ENCODE assay signal across 10 mouse cellular contexts in the genomic region with DNA sequence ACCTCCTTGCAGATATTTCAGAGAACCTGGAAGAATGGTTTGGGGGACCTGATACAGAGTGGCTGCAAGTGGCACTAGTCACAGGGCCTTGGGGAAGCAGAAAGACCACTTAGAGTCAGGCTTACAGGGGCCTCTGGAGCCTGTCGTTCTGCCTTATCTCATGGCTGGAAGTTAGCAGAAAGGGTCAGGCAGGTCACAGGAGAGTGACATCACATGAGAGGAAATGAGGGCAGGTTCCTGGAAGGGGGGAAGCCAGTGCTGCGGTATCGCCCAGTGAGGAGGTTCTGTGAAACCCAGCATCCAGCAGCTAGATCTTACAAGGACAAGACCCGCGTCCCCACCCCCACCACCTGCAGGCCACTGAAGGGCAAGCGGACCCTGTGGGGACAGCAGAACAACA. TPM values are rescaled to one million over a fixed set of nuclear protein-coding genes. Genes with fewer than 3 reads are reported as not detected.
DNase-seq lines count a peak whose midpoint lies in the region; ATAC-seq and TF ChIP-seq lines count a peak whose summit lies in the region.
"Had no signal": no experiment of that assay in that cellular context is flagged by ENCODE, and none has a peak within 500 bp of the region (broad histone marks: within the 10 kb centered on the region; RNA-seq: fewer than 3 reads in every experiment).

No protein-coding gene starts in this region.

- DNase-seq in heart, postnatal 4 days: no peak
- DNase-seq in 3134 (ENCODE audit: extremely low read depth, insufficient read length, low spot score) (peak; percentile 41), MN1 (ENCODE audit: low spot score) (no peak)
- no peak for DNase-seq in embryonic facial prominence, embryonic 10.5 days (ENCODE audit: low spot score)
- no peak for DNase-seq in cerebellum, adult 2 months
- DNase-seq in adrenal gland, postnatal 10 days: no peak

- H3K4me2 ChIP-seq in heart, embryonic 11.5 days: no peak overlapping the region
- H3K4me2 ChIP-seq in liver, embryonic 12.5 days: no peak overlapping the region

- 26% methylated on average over 6 of the region's 6 CpGs for WGBS in heart, embryonic 11.5 days (ENCODE audit: insufficient replicate concordance)
- 62% methylated on average over 6 of the region's 6 CpGs for WGBS in embryonic facial prominence, embryonic 10.5 days
- WGBS in liver, embryonic 12.5 days (ENCODE audit: insufficient replicate concordance): 47% methylated on average over 6 of the region's 6 CpGs
- WGBS in cerebellum, adult 2 months: 86% methylated on average over 6 of the region's 6 CpGs

- ATAC-seq in heart, embryonic 11.5 days (replicated peaks; ENCODE audit: insufficient number of reproducible peaks, low FRiP score, low TSS enrichment): 0 out of 2 replicates have a peak, but pooled peaks have one; percentile 37
- ATAC-seq in liver, embryonic 12.5 days: no peak

- H3K9me3 ChIP-seq in heart, embryonic 11.5 days (replicated peaks; ENCODE audit: control insufficient read depth, low read length): no peaks in the 10 kb centered on the region
- H3K9me3 ChIP-seq in embryonic facial prominence, embryonic 10.5 days: no peaks in the 10 kb centered on the region
- H3K9me3 ChIP-seq in liver, embryonic 12.5 days (replicated peaks): no peaks in the 10 kb centered on the region

- no peak for TF ChIP-seq POLR2A in cerebellum, adult 2 months (IDR thresholded peaks at IDR 0.05; ENCODE audit: borderline replicate concordance, insufficient read depth, low read length)

- peaks cover 23% of the 10 kb centered on the region for H3K4me1 ChIP-seq in heart, embryonic 11.5 days (ENCODE audit: control insufficient read depth, insufficient read depth, low read length)
- peaks cover 32% of the 10 kb centered on the region for H3K4me1 ChIP-seq in embryonic facial prominence, embryonic 10.5 days
- H3K4me1 ChIP-seq in liver, embryonic 12.5 days: peaks cover 44% of the 10 kb centered on the region
- peaks cover 5% of the 10 kb centered on the region; the same call in 1 of the 2 replicates for H3K4me1 ChIP-seq in cerebellum, adult 2 months (ENCODE audit: control insufficient read depth, insufficient read depth, low read length)

- no peaks in the 10 kb centered on the region for H3K36me3 ChIP-seq in heart, embryonic 11.5 days (ENCODE audit: control insufficient read depth, insufficient read depth, low read length)
- no peaks in the 10 kb centered on the region for H3K36me3 ChIP-seq in embryonic facial prominence, embryonic 10.5 days (replicated peaks)
- H3K36me3 ChIP-seq in liver, embryonic 12.5 days: no peaks in the 10 kb centered on the region

- no peak overlapping the region for H3K4me3 ChIP-seq in heart, embryonic 11.5 days (ENCODE audit: low read depth, low read length)
- no peak overlapping the region for H3K4me3 ChIP-seq in embryonic facial prominence, embryonic 10.5 days
- H3K4me3 ChIP-seq in liver, embryonic 12.5 days: no peak overlapping the region
- H3K4me3 ChIP-seq in cerebellum, adult 2 months (replicated peaks; ENCODE audit: insufficient read depth, low read depth, low read length): no peak overlapping the region

- H3K27ac ChIP-seq in heart, embryonic 11.5 days (ENCODE audit: low read depth, low read length): peak overlapping the region; percentile 83
- H3K27ac ChIP-seq in embryonic facial prominence, embryonic 10.5 days (replicated peaks): peak overlapping the region; percentile 86
- H3K27ac ChIP-seq in liver, embryonic 12.5 days: peak overlapping the region; percentile 75
- H3K27ac ChIP-seq in cerebellum, adult 2 months (ENCODE audit: insufficient read depth, low read length): no peak overlapping the region
- H3K27ac ChIP-seq: kidney, postnatal 0 days had no signal

- TF ChIP-seq CTCF in cerebellum, adult 2 months (IDR thresholded peaks at IDR 0.05; ENCODE audit: borderline replicate concordance, insufficient read depth, low read depth, low read length): no peak

- peak overlapping the region; percentile 22; the same call in 1 of the 2 replicates for H3K9ac ChIP-seq in heart, embryonic 11.5 days (ENCODE audit: low read depth, low read length)
- peak overlapping the region; percentile 12; the same call in 1 of the 2 replicates for H3K9ac ChIP-seq in liver, embryonic 12.5 days

- H3K27me3 ChIP-seq in heart, embryonic 11.5 days (ENCODE audit: control insufficient read depth, insufficient read depth, low read length): no peaks in the 10 kb centered on the region
- H3K27me3 ChIP-seq in embryonic facial prominence, embryonic 10.5 days (replicated peaks; ENCODE audit: low read depth, poor library complexity, severe bottlenecking): no peaks in the 10 kb centered on the region; the same call in 1 of the 2 replicates
- peaks cover 7% of the 10 kb centered on the region; the same call in 1 of the 2 replicates for H3K27me3 ChIP-seq in liver, embryonic 12.5 days (replicated peaks)
- no peaks in the 10 kb centered on the region for H3K27me3 ChIP-seq in cerebellum, adult 2 months (ENCODE audit: control insufficient read depth, insufficient read depth, low read length)

RNA-seq across cellular contexts. Expression of a gene that starts 19.3 kb away (rescaled TPM):
- polyA plus RNA-seq in heart, embryonic 11.5 days (2014; fragmentation: Nextera tagmentation; extraction: Ambion mirVana): 0.64 TPM in 1 of 2 replicates, not detected in the other
- total RNA-seq in heart, postnatal 4 days (2021): not detected
- polyA plus RNA-seq in embryonic facial prominence, embryonic 10.5 days (2016; fragmentation: Nextera tagmentation; extraction: Ambion mirVana): 0.24 and 0.37 TPM in 2 replicates
- polyA plus RNA-seq in liver, embryonic 12.5 days (2016; fragmentation: Nextera tagmentation; extraction: Ambion mirVana): 5.9 and 6.7 TPM in 2 replicates
- 0.06 and 0.08 TPM in 2 replicates for polyA plus RNA-seq in cerebellum, adult 2 months (2012; rRNA removed)
- total RNA-seq in adrenal gland, postnatal 10 days (2021): 10 to 100 TPM; 24.7 to 59.5 TPM
- polyA plus RNA-seq: neural tube, embryonic 11.5 days had no signal

RNA-seq across cellular contexts. Expression of a gene that starts 20.8 kb away (rescaled TPM):
- polyA plus RNA-seq in heart, embryonic 11.5 days (2014; fragmentation: Nextera tagmentation; extraction: Ambion mirVana): 16.8 and 21.3 TPM in 2 replicates
- 10 to 100 TPM; 72.0 to 74.8 TPM for total RNA-seq in heart, postnatal 4 days (2021)
- polyA plus RNA-seq in embryonic facial prominence, embryonic 10.5 days (2016; fragmentation: Nextera tagmentation; extraction: Ambion mirVana): 49.6 and 51.6 TPM in 2 replicates
- 7.6 and 8.8 TPM in 2 replicates for polyA plus RNA-seq in liver, embryonic 12.5 days (2016; fragmentation: Nextera tagmentation; extraction: Ambion mirVana)
- polyA plus RNA-seq in cerebellum, adult 2 months (2012; rRNA removed): 316 and 321 TPM in 2 replicates
- total RNA-seq in adrenal gland, postnatal 10 days (2021): 10 to 100 TPM; 85.2 to 94.8 TPM

RNA-seq across cellular contexts. Expression of a gene that starts 42.9 kb away (rescaled TPM):
- 1.1 and 1.6 TPM in 2 replicates for polyA plus RNA-seq in heart, embryonic 11.5 days (2014; fragmentation: Nextera tagmentation; extraction: Ambion mirVana)
- total RNA-seq in heart, postnatal 4 days (2021): 10 to 100 TPM; 21.9 to 24.9 TPM
- polyA plus RNA-seq in embryonic facial prominence, embryonic 10.5 days (2016; fragmentation: Nextera tagmentation; extraction: Ambion mirVana): 0.98 and 1.1 TPM in 2 replicates
- polyA plus RNA-seq in liver, embryonic 12.5 days (2016; fragmentation: Nextera tagmentation; extraction: Ambion mirVana): 3.5 and 4.8 TPM in 2 replicates
- 67.2 and 68.4 TPM in 2 replicates for polyA plus RNA-seq in cerebellum, adult 2 months (2012; rRNA removed)
- 10 to 100 TPM; 49.1 to 52.0 TPM for total RNA-seq in adrenal gland, postnatal 10 days (2021)

RNA-seq across cellular contexts. Expression of a gene that starts 43.4 kb away (rescaled TPM):
- 9.6 and 13.5 TPM in 2 replicates for polyA plus RNA-seq in heart, embryonic 11.5 days (2014; fragmentation: Nextera tagmentation; extraction: Ambion mirVana)
- total RNA-seq in heart, postnatal 4 days (2021): 10 to 100 TPM; 16.9 to 20.1 TPM
- 10.4 and 12.7 TPM in 2 replicates for polyA plus RNA-seq in embryonic facial prominence, embryonic 10.5 days (2016; fragmentation: Nextera tagmentation; extraction: Ambion mirVana)
- 84.9 and 92.8 TPM in 2 replicates for polyA plus RNA-seq in liver, embryonic 12.5 days (2016; fragmentation: Nextera tagmentation; extraction: Ambion mirVana)
- polyA plus RNA-seq in cerebellum, adult 2 months (2012; rRNA removed): 84.3 and 86.1 TPM in 2 replicates
- 100 to 1,000 TPM; 179 to 204 TPM for total RNA-seq in adrenal gland, postnatal 10 days (2021)

RNA-seq across cellular contexts. Expression of a gene that starts 45.9 kb away (rescaled TPM):
- polyA plus RNA-seq in heart, embryonic 11.5 days (2014; fragmentation: Nextera tagmentation; extraction: Ambion mirVana): not detected in 2 replicates
- total RNA-seq in heart, postnatal 4 days (2021): under 1 TPM; 0.27 to 0.41 TPM
- polyA plus RNA-seq in embryonic facial prominence, embryonic 10.5 days (2016; fragmentation: Nextera tagmentation; extraction: Ambion mirVana): 0.09 TPM in 1 of 2 replicates, not detected in the other
- polyA plus RNA-seq in liver, embryonic 12.5 days (2016; fragmentation: Nextera tagmentation; extraction: Ambion mirVana): 0.11 and 0.15 TPM in 2 replicates
- polyA plus RNA-seq in cerebellum, adult 2 months (2012; rRNA removed): 0.10 and 0.25 TPM in 2 replicates
- 1 to 10 TPM; 1.9 TPM for total RNA-seq in adrenal gland, postnatal 10 days (2021)
- polyA plus RNA-seq: neural tube, embryonic 11.5 days had no signal

Comparison
In these comparisons a context has a peak if more than half of its experiments do, and no peak if none do; other contexts are left out.
1. RNA of a gene that starts 42.9 kb away (polyA plus RNA-seq): 67.2 to 68.4 TPM in cerebellum, adult 2 months; 3.5 to 4.8 TPM in liver, embryonic 12.5 days, 1.1 to 1.6 TPM in heart, embryonic 11.5 days and 0.98 to 1.1 TPM in embryonic facial prominence, embryonic 10.5 days; every median in the first group is over 10 times any median in the second.